Mouse (Mus musculus): ENCODE measurements around the gene Megf11.
"Not testable (repeated sequence)": the region's sequence is repeated elsewhere in the genome, so short reads cannot be mapped to it uniquely, and the experiment has no call there.

Megf11 gene

GRCm38 (mm10) chr9:64700451-64701311 lies 315.3 kb downstream of the Megf11 start:
- DNase-seq (ENCODE audit: low spot score) = no peak

GRCm38 (mm10) chr9:64701651-64702050 lies 316.2 kb downstream of the Megf11 start:
- DNase-seq (ENCODE audit: low spot score) = no peak

DNA sequence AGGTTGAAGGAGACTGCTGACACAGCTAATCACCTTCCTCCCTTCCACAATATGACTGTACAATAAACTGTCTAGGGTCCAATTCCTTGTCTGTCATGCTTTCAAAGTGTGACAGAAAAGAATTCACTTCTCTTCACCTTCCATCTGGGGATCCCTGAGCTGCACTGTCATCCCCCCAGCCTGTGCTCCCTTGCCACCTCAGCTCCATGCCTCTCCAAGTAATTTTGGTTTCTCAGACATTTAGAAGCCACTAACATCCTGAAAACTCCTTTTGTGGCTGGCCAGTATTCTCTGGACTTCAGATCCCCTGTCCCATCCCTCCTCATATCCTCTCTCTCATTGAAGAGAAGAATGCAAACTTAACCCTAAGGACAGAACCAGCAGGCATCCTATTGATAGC lies 317.0 kb downstream of the Megf11 start:
- DNase-seq (ENCODE audit: low spot score) = no peak

DNA sequence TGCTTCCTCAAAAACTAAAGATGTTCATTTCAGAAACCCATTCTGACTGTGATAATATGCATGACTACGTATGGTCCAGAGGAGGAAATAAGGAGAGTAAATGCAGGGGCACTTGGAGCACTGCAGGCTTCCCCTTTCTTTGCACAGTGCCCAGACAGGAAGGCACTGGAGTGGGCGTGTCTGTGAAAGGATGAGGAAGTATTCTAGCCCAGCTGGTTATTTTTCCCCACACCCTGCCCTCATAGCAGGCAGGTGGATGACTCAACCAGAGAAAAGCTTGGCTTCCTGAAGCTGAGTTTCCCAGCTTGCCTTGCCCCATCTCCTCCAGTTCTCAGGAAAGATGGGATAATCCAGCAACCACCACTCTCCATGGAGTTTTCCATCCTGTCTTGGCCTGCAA lies 317.5 kb downstream of the Megf11 start:
- DNase-seq (ENCODE audit: low spot score) = no peak

GRCm38 (mm10) chr9:64703420-64703965 lies 318.1 kb downstream of the Megf11 start:
- no peak for DNase-seq (ENCODE audit: low spot score)

GRCm38 (mm10) chr9:64704073-64704840 lies 318.8 kb downstream of the Megf11 start:
- DNase-seq (ENCODE audit: low spot score) = no peak

GRCm38 (mm10) chr9:64710291-64710690 lies 324.9 kb downstream of the Megf11 start:
- DNase-seq (ENCODE audit: low spot score) = not testable (repeated sequence)

- DNase-seq (ENCODE audit: low spot score) = no peak
Observed at GRCm38 (mm10) chr9:64719526-64720163, 334.2 kb downstream of the Megf11 start.

GRCm38 (mm10) chr9:64726454-64726853 lies 341.0 kb downstream of the Megf11 start:
- no peak for DNase-seq (ENCODE audit: low spot score)

DNA sequence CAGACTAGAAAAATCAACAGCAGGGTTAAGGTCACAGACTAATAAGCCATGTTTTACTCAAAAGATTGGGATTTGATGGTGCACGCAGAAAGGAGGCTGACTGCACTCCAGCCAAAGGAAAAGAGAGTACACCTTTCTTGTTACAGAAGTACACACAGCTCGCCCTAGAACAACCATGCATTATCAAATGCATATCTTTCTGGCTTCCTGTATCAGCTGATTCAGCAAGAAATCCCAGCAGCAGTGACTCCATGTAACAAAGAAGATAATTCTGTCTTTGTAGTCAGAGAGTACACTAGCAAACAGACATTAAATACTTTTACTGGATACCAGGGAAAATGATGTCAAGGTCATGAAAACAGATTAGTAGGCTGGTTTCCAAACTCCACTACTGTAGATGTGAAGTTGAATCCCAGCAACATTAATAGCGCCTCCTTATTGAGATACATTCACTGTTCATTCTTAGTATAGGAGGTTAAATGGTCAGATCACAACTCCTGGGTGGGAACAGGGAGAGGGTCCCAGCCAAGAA lies 345.7 kb downstream of the Megf11 start:
- DNase-seq (ENCODE audit: low spot score) = no peak

DNA sequence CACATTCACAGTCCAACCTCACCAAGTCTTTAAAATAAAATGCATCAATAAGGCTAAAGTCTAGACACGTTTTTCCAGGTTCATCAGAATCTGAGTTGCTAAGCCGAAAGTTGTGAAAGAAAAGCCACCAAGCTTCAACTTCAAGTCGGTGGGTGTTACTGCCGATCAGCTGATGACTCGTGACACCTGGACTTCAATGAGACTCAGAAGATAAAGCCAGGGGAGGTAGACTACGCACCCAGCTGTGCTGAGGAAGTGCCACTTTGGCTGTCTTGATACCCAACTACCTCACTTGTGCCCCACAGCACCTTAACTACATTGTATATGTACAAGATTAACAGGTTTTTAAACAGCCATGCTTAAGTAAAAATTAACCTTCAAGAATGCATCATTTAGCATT lies 348.7 kb downstream of the Megf11 start:
- no peak for DNase-seq (ENCODE audit: low spot score)

GRCm38 (mm10) chr9:64734992-64735391 lies 349.6 kb downstream of the Megf11 start:
- DNase-seq (ENCODE audit: low spot score) = not testable (repeated sequence)

- DNase-seq (ENCODE audit: low spot score) = no peak
Observed at GRCm38 (mm10) chr9:64736076-64736638, 350.7 kb downstream of the Megf11 start.

DNA sequence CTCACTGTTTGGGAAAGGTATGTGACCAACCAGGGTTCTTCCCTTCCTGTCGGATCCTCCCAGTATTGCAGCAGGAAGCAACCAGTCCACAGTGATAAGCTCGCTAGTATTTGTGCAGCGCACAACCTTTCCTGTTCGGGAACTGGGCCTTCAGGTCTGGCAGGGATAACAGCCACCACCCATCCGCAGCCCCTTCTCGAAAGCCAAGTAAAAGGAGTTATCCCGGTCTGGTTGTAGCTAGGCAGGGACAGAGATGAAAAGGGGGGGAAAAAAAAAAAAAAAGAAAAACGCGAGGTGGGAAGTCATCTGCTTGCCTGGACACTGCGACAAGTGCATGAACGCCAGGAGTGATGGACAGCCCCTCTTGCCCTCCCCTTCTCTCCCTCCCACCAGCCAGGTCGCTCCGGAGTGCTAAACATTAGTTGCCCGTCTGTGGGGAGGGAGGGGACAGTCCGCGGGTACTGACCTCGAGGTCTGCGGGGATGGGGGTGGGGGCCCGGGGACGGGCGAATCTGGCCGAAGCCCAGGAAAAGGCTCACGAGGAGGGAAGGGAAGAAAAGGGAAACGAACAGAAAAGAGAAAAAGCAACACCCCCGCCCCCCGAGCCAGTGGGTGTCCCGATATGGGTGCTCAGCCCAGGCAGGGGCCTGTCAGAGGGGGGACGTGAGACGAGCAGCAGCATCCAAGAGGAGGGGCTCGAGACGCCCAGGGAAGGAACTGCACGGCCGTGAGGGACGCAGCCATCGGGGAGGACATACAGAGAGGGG lies 351.4 kb downstream of the Megf11 start:
- DNase-seq (ENCODE audit: low spot score) = peak; percentile 54

DNA sequence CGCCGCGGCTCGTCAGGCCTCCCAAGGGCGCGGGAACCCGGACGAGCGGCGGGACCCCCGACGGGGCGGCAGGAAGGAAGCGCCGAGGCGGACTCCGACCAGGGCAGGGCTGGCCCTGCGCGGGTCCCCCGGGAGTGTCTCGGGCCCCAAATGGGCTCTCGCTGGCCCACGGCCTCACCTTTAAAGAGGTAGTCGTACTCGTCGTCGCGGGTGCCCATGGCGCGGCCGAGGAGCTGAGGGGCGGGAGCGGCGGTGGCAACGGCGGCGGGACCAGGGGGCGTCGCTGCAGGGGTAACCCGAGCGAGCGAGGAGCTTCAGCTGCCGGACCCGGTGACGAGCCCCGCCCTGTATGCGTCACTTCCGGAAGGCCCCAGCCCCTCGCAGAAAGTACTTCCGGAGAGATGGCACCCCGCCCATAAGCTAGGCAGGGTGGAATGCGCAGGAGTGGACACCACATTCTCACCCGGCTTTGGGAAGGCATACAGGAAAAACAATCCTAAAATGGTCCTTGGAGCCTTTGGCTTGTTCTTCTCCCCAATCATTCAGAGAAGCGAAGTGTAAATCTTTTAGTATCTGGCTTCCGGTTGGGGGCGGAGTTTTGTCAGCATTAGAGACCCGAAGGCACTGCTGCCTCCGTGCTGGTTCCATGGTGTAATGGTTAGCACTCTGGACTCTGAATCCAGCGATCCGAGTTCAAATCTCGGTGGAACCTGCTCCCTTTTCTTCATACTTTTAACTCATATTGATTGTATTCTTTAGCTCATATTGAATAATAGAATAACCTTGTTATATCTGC lies 352.2 kb downstream of the Megf11 start, which contains the start of gene Rab11a:
Gene Rab11a (minus strand): TSS at position 353 of the 796 bp plus-strand sequence.
- peak; percentile 93 for DNase-seq (ENCODE audit: low spot score)

DNA sequence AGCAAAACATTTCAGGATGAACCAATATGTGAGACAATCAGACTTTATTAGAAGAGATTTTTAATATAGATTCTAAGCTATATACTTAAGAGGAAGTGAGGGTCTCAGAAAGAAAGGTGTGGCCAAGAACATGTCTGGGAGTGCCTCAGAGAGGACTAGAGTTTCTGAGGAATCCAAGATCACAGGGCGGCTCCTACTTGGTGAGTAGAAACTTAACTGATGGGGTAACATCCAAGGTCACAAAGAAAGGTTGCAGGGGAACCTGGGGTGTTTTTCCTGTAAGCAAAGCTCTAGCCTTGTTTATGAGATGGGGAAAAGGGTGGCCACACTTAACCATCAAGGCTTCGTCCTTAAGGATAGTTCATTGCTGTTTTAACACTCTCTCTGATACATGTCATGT lies 353.6 kb downstream of the Megf11 start:
- no peak for DNase-seq (ENCODE audit: low spot score)

DNA sequence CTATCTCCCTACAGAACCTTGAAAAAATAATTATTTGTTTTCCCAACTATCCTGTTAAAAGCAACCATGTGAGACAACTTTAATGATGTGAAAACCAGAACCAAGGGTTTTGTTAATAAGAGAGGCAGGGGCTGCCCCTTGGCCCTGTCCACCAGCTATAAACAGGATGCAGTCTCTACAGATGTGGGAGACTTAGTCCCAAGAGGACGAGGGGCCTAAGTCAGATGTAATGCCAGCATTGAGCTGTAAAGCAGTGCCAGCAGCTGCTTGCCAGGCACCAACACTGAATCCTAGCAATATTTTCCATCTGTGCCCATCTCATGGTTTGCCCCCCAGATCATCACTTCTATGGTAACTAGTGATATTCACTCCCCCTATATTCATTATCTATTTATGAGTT lies 357.0 kb downstream of the Megf11 start:
- DNase-seq (ENCODE audit: low spot score) = no peak

DNA sequence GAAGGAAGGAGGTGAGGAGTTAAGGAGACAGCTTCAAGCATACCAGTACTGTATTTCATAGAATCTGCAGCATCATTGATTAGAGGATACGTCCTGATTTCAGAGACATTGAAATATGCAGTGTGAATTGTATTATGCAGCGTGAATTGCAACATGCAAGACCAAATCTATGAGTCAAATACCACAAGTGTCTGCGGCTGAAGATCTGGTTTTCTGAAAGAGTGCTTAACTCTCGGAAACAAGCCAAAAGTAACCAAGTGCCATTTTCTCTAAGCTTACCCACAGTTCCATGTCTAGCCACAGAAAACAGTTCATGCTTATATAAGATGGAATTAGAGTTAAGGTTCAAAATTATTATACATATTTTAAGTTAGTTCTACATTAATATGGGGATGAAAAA lies 362.3 kb downstream of the Megf11 start:
- DNase-seq (ENCODE audit: low spot score) = no peak

DNA sequence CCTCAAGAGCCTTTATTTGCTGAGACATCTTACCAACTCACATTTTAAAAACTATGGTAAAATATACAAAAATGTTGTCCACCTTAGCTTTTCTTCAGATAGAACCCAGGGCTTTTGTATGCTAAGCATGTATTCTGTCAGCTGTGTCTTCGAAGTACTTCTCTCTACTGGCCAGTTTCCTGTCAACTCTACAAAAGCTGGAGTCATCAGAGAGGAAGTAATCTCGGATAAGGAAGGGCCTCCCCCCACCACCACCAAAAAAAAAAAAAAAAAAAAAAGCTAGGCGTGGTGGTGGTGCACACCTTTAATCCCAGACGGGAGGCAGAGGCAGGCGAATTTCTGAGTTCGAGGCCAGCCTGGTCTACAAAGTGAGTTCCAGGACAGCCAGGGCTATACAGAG lies 363.9 kb downstream of the Megf11 start:
- no peak for DNase-seq (ENCODE audit: low spot score)

DNA sequence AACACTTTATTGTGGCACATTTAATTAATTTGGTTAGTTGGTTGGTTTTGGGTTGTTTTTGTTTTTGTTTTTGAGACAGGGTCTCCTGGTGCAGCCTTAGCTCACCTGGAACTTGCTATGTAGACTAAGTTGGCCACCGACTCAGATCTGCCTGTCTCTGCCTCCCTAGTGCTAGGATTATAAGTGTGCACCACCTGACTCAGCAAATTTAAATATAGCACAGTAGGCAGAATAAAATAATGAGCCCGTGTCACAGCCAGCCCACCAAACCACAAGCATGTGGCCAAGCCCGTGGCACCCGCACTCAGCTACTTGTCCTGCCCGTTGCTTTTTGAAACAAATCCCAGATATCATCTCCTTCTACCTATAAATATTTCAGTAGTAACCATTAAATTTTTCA lies 367.1 kb downstream of the Megf11 start:
- DNase-seq (ENCODE audit: low spot score) = no peak
